Mouse (Mus musculus): Measurements from ENCODE around the gene Stac2. TPM values are rescaled to one million over a fixed set of nuclear protein-coding genes. Genes with fewer than 3 reads are reported as not detected.

Stac2 gene
- polyA plus RNA-seq, 1 experiment: 1.0 TPM

DNA sequence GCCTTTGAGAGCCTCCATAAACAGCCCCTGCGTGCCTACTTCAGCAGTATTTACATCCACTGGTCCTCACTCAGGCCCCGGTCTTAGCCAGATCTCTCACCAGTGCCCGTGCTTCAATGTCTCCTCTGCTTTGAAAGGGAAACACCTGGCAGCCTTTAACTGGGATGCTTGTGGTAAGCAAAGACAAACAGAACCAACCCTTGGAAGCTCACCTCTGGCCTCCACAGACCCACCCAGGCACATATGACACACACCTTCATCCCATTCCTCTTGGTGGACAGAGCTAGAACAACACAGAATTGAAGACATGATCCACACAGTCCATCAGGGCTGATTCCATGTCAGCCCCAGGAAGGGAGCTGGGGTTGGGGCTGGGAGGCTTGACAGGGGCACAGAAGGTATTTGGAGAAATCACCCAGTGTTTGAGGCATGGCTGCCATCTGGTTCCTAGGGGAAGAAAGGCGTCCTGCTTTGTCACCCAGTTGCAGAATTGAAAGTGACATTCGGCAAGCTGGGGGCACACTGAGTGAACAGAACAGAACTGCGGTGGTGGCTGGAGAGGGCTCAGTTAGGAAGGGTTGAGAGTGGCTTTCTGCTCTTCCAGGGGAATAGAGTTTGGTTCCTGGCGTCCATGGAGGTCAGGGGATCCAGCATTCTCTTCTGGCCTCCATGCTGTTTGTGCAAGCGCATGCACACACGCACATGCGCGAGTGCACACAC is 55.0 kb downstream of the Stac2 start:
- TF ChIP-seq CTCF (IDR thresholded peaks at IDR 0.05; ENCODE audit: control insufficient read depth, insufficient read depth, low read length): no peak
- no peak for TF ChIP-seq POLR2A (IDR thresholded peaks at IDR 0.05; ENCODE audit: borderline replicate concordance, control insufficient read depth, low read depth, low read length)
- Histone ChIP-seq H3K4me1 (ENCODE audit: control insufficient read depth, insufficient read depth, low read length) (peaks cover 9% of the 10 kb centered on the region), H3K27ac (ENCODE audit: control insufficient read depth, insufficient read depth, low read depth, low read length, poor library complexity) (peak overlapping the region; percentile 91), H3K4me3 (replicated peaks; ENCODE audit: control insufficient read depth, low read depth, low read length) (no peak overlapping the region)
- WGBS: 63% methylated on average over 11 of the region's 11 CpGs

- no peak overlapping the region for H3K4me3 ChIP-seq (replicated peaks; ENCODE audit: control insufficient read depth, low read depth, low read length)
- peaks cover 9% of the 10 kb centered on the region for H3K4me1 ChIP-seq (ENCODE audit: control insufficient read depth, insufficient read depth, low read length)
- 62% methylated on average over 8 of the region's 8 CpGs for WGBS
- TF ChIP-seq POLR2A (IDR thresholded peaks at IDR 0.05; ENCODE audit: borderline replicate concordance, control insufficient read depth, low read depth, low read length) (no peak), CTCF (IDR thresholded peaks at IDR 0.05; ENCODE audit: control insufficient read depth, insufficient read depth, low read length) (no peak)
- peak overlapping the region; percentile 91 for H3K27ac ChIP-seq (ENCODE audit: control insufficient read depth, insufficient read depth, low read depth, low read length, poor library complexity)
Measured at GRCm38 (mm10) chr11:97997387-97997960, 55.8 kb downstream of the Stac2 start.

DNA sequence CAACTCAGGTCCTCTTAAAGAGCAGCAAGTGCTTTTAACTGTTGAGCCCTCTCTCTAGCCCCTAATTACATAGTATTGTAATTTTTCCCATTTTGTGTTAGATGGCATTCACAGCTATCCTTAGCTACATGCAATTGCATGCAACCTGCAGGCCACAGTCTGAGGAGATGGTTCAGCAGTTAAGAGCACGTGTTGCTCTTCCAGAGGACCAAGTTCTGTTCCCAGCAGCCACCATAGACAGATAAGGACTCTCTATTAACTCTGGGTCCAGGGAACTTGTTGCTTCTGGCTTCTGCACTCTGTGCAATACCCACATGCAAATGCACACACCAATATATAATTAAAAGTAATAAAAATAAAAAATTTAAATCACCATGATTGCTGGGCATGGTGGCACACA is 56.6 kb downstream of the Stac2 start:
- WGBS: 51% methylated on average over 1 of the region's 1 CpGs
- Histone ChIP-seq H3K4me3 (replicated peaks; ENCODE audit: control insufficient read depth, low read depth, low read length) (no peak overlapping the region), H3K4me1 (ENCODE audit: control insufficient read depth, insufficient read depth, low read length) (peaks cover 9% of the 10 kb centered on the region), H3K27ac (ENCODE audit: control insufficient read depth, insufficient read depth, low read depth, low read length, poor library complexity) (no peak overlapping the region; the same call in 1 of the 2 replicates)
- no peak for TF ChIP-seq POLR2A (IDR thresholded peaks at IDR 0.05; ENCODE audit: borderline replicate concordance, control insufficient read depth, low read depth, low read length)
- no peak for TF ChIP-seq CTCF (IDR thresholded peaks at IDR 0.05; ENCODE audit: control insufficient read depth, insufficient read depth, low read length)

DNA sequence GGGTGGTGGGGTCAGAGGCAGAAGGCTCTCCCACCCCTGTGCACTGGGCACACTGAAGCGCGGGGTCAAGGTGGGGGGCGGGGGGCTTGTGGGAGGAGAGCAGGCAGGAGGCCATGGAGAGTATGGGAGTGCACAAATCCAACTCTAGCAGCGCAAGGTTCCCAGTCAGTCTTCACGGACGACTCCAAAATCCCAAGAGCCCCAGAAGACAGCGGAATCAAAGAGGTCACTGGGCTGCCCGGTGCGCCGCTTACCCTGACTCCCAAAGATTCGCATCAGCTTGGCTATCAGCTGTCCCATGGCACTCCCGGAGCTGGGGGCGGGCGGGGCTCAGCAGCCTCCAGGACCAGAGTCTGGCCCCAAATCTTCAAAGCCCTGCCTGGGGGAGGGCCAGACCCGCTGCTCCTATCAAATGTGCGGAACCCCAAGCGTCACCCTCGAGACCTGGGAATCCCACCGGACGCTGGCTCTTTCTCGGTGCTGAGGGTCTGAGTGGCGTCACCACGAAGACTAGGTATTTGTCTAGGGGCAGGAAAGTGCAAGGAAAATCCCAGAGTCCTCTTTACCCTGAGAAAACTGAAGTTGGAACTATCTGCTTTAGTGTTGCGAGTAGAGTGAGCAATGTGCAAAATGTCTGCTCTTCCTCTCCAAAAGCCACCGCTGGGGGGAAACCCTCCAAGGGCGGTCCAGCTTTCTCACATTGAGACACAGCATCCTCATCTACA is 57.5 kb downstream of the Stac2 start, which contains the start of gene Arl5c:
Gene Arl5c, minus strand, starts transcription at position 618 of the 725 bp plus-strand sequence.
- 0 out of 2 replicates have a peak, but pooled peaks have one; percentile 9 for TF ChIP-seq CTCF (IDR thresholded peaks at IDR 0.05; ENCODE audit: control insufficient read depth, insufficient read depth, low read length)
- peak; percentile 35; the same call in 1 of the 2 replicates for TF ChIP-seq POLR2A (IDR thresholded peaks at IDR 0.05; ENCODE audit: borderline replicate concordance, control insufficient read depth, low read depth, low read length)
- Histone ChIP-seq H3K27ac (ENCODE audit: control insufficient read depth, insufficient read depth, low read depth, low read length, poor library complexity) (peak within 1 kb of the TSS; percentile 70), H3K4me3 (replicated peaks; ENCODE audit: control insufficient read depth, low read depth, low read length) (peak within 1 kb of the TSS; percentile 75), H3K4me1 (ENCODE audit: control insufficient read depth, insufficient read depth, low read length) (peaks cover 9% of the 10 kb centered on the region)
- WGBS: 1% methylated on average over 26 of the region's 26 CpGs

GRCm38 (mm10) chr11:97994539-97995100 is 58.6 kb downstream of the Stac2 start:
- TF ChIP-seq CTCF (IDR thresholded peaks at IDR 0.05; ENCODE audit: control insufficient read depth, insufficient read depth, low read length) (peak; percentile 87), POLR2A (IDR thresholded peaks at IDR 0.05; ENCODE audit: borderline replicate concordance, control insufficient read depth, low read depth, low read length) (peak; percentile 50; the same call in 1 of the 2 replicates)
- peak overlapping the region; percentile 75 for H3K4me3 ChIP-seq (replicated peaks; ENCODE audit: control insufficient read depth, low read depth, low read length)
- H3K4me1 ChIP-seq (ENCODE audit: control insufficient read depth, insufficient read depth, low read length): peaks cover 6% of the 10 kb centered on the region
- peak overlapping the region; percentile 70 for H3K27ac ChIP-seq (ENCODE audit: control insufficient read depth, insufficient read depth, low read depth, low read length, poor library complexity)
- WGBS: 1% methylated on average over 13 of the region's 13 CpGs

GRCm38 (mm10) chr11:97988530-97989096 is 64.6 kb downstream of the Stac2 start:
- H3K4me3 ChIP-seq (replicated peaks; ENCODE audit: control insufficient read depth, low read depth, low read length): peak overlapping the region; percentile 97
- peak overlapping the region; percentile 90 for H3K27ac ChIP-seq (ENCODE audit: control insufficient read depth, insufficient read depth, low read depth, low read length, poor library complexity)
- WGBS: under 1% methylated on average over 26 of the region's 26 CpGs
- TF ChIP-seq CTCF (IDR thresholded peaks at IDR 0.05; ENCODE audit: control insufficient read depth, insufficient read depth, low read length) (no peak), POLR2A (IDR thresholded peaks at IDR 0.05; ENCODE audit: borderline replicate concordance, control insufficient read depth, low read depth, low read length) (no peak)
- H3K4me1 ChIP-seq (ENCODE audit: control insufficient read depth, insufficient read depth, low read length): peaks cover 2% of the 10 kb centered on the region; the same call in 1 of the 2 replicates

GRCm38 (mm10) chr11:97987551-97988526 is 65.4 kb downstream of the Stac2 start:
- H3K4me3 ChIP-seq (replicated peaks; ENCODE audit: control insufficient read depth, low read depth, low read length): peak overlapping the region; percentile 97
- peak overlapping the region; percentile 90 for H3K27ac ChIP-seq (ENCODE audit: control insufficient read depth, insufficient read depth, low read depth, low read length, poor library complexity)
- WGBS: under 1% methylated on average over 42 of the region's 42 CpGs
- TF ChIP-seq CTCF (IDR thresholded peaks at IDR 0.05; ENCODE audit: control insufficient read depth, insufficient read depth, low read length): peak; percentile 87
- peak; percentile 35; the same call in 1 of the 2 replicates for TF ChIP-seq POLR2A (IDR thresholded peaks at IDR 0.05; ENCODE audit: borderline replicate concordance, control insufficient read depth, low read depth, low read length)
- peaks cover 2% of the 10 kb centered on the region; the same call in 1 of the 2 replicates for H3K4me1 ChIP-seq (ENCODE audit: control insufficient read depth, insufficient read depth, low read length)

All from bone marrow, adult 2 months (tissue).